Mouse (Mus musculus) urinary bladder, adult 2 months (tissue): ENCODE measurements around the gene Gm29049. TPM values are rescaled to one million over a fixed set of nuclear protein-coding genes. Genes with fewer than 3 reads are reported as not detected.
"Not testable (repeated sequence)": the region's sequence is repeated elsewhere in the genome, so short reads cannot be mapped to it uniquely, and the experiment has no call there.

ENCODE experiments used
- DNase-seq: peaks from one replicate; pipeline ENCODE4 v3.0.0; 2022; ENCODE audit warnings: low spot score
- polyA plus RNA-seq: library from polyadenylated mRNA; depleted of rRNA; stranded (reverse); fragments of >200 nt; gene quantifications from 2 replicates; pipeline ENCODE4 v1.2.3, GENCODE M21; 2012; rRNA removed

Gm29049 gene
- not detected in 2 replicates for polyA plus RNA-seq

DNA sequence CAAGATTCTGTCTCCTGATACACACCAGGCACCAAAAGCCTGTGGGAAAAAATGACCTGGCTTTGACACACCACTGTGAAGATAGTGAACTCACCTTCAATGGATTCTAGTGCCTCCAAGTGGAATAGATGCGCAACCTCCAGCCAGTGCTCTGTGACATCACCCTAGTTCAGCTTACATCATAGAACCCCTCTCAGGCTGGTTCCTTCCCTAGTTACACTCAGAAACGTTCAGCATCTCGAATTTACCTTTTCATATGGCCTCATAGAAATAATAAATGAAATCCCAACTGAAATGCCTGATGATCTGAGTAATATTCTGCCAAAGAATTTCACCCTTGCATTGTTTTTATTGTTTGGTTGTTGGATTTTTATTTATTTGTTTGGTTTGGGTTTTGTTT lies at the start of gene Gm29049:
Gene Gm29049 (minus strand): TSS at position 101 of the 400 bp plus-strand sequence.
- DNase-seq = not testable (repeated sequence)

Other genes starting within 250 kb of the Gm29049 start
- not detected in 2 replicates for gene Gm20825, start 74.3 kb upstream of the Gm29049 start, polyA plus RNA-seq